Mouse (Mus musculus): ENCODE data around the gene Macf1. TPM values are rescaled to one million over a fixed set of nuclear protein-coding genes. Genes with fewer than 3 reads are reported as not detected.

Macf1 gene
- polyA plus RNA-seq, 1 experiment from 2014 or later: 37.1 TPM

GRCm38 (mm10) chr4:123411006-123411731 lies 273.0 kb downstream of the Macf1 start:
- peak; percentile 29 for DNase-seq (ENCODE audit: low spot score)

- no peak for DNase-seq (ENCODE audit: low spot score)
These were observed 274.4 kb downstream of the Macf1 start for GRCm38 (mm10) chr4:123409752-123410151.

- no peak for DNase-seq (ENCODE audit: low spot score)
These were observed 275.0 kb downstream of the Macf1 start for GRCm38 (mm10) chr4:123409034-123409692.

GRCm38 (mm10) chr4:123407792-123408191 lies 276.4 kb downstream of the Macf1 start:
- DNase-seq (ENCODE audit: low spot score): no peak

GRCm38 (mm10) chr4:123404056-123404455 lies 280.1 kb downstream of the Macf1 start:
- DNase-seq (ENCODE audit: low spot score): no peak

- DNase-seq (ENCODE audit: low spot score): no peak
These were observed 281.9 kb downstream of the Macf1 start for GRCm38 (mm10) chr4:123402244-123402643.

GRCm38 (mm10) chr4:123401265-123401664 lies 282.9 kb downstream of the Macf1 start:
- DNase-seq (ENCODE audit: low spot score): no peak

GRCm38 (mm10) chr4:123397643-123398434 lies 286.3 kb downstream of the Macf1 start:
- DNase-seq (ENCODE audit: low spot score): no peak

- DNase-seq (ENCODE audit: low spot score): no peak
These were observed 287.1 kb downstream of the Macf1 start for GRCm38 (mm10) chr4:123397049-123397448.

GRCm38 (mm10) chr4:123395435-123396000 lies 288.6 kb downstream of the Macf1 start:
- no peak for DNase-seq (ENCODE audit: low spot score)

- no peak for DNase-seq (ENCODE audit: low spot score)
These were observed 289.3 kb downstream of the Macf1 start for GRCm38 (mm10) chr4:123394878-123395277.

- DNase-seq (ENCODE audit: low spot score): no peak
These were observed 289.9 kb downstream of the Macf1 start for GRCm38 (mm10) chr4:123394269-123394668.

GRCm38 (mm10) chr4:123393004-123393403 lies 291.2 kb downstream of the Macf1 start:
- DNase-seq (ENCODE audit: low spot score): no peak

GRCm38 (mm10) chr4:123392187-123392586 lies 292.0 kb downstream of the Macf1 start:
- peak; percentile 48 for DNase-seq (ENCODE audit: low spot score)

- DNase-seq (ENCODE audit: low spot score): no peak
These were observed 299.1 kb downstream of the Macf1 start for GRCm38 (mm10) chr4:123385028-123385427.

- DNase-seq (ENCODE audit: low spot score): no peak
These were observed 301.0 kb downstream of the Macf1 start for GRCm38 (mm10) chr4:123383173-123383572.

- DNase-seq (ENCODE audit: low spot score): no peak
These were observed 302.1 kb downstream of the Macf1 start for GRCm38 (mm10) chr4:123382051-123382450.

- no peak for DNase-seq (ENCODE audit: low spot score)
These were observed 302.6 kb downstream of the Macf1 start for GRCm38 (mm10) chr4:123381598-123381997.

GRCm38 (mm10) chr4:123376031-123376430 lies 308.1 kb downstream of the Macf1 start:
- DNase-seq (ENCODE audit: low spot score): no peak

- no peak for DNase-seq (ENCODE audit: low spot score)
These were observed 309.7 kb downstream of the Macf1 start for GRCm38 (mm10) chr4:123374316-123375008.

GRCm38 (mm10) chr4:123363555-123363954 lies 320.6 kb downstream of the Macf1 start:
- no peak for DNase-seq (ENCODE audit: low spot score)
